Mouse (Mus musculus) liver, adult 2 months (tissue): ENCODE results near the gene Gipc2.
"Not testable (repeated sequence)": the region's sequence is repeated elsewhere in the genome, so short reads cannot be mapped to it uniquely, and the experiment has no call there.

Experiments used
- CTCF ChIP-seq: fragments of 200-500 bp; IDR thresholded peaks from 2 replicates; pipeline ENCODE4 v1.5.1; 2011; ENCODE audit warnings: low read depth, low read length, control low read depth
- POLR2A ChIP-seq: fragments of 200-500 bp; IDR thresholded peaks from 2 replicates; pipeline ENCODE4 v1.6.1; 2011; ENCODE audit warnings: low read length, control low read depth; ENCODE audit not compliant: insufficient read depth; ENCODE audit errors: extremely low read depth

GRCm38 (mm10) chr3:152139308-152139707, 26.7 kb downstream of the Gipc2 start:
- not testable (repeated sequence) for TF ChIP-seq POLR2A, CTCF
